Mouse (Mus musculus): ENCODE results near the gene Helq. TPM values are rescaled to one million over a fixed set of nuclear protein-coding genes. Genes with fewer than 3 reads are reported as not detected.

Gene Helq
- polyA plus RNA-seq, 1 experiment, result 51.6 TPM

DNA sequence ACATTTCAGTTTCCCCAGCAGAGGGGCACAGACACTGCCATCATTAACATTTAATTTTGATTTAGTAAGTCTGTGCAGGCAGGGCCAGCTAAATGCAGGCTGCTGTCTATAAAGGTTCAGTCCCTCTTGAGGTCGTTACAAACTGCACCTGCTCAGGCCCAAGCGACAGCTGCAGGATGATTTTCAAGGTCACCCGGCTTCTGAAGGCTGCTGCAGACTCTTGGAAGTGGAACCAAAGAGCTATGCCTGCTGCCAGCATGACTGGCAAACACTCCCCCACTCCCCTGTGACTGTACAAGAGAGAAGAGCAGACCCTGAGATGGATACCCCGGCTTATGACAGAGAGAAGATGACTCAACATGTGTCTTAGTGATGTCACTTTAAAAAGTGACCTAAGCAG lies 46.7 kb downstream of the Helq start:
- Histone ChIP-seq H3K4me3 (replicated peaks; ENCODE audit: insufficient read depth, low read depth, low read length) (no peak overlapping the region), H3K27ac (ENCODE audit: insufficient read depth, low read length) (no peak overlapping the region), H3K4me1 (ENCODE audit: control insufficient read depth, insufficient read depth, low read length) (peaks cover 10% of the 10 kb centered on the region), H3K27me3 (ENCODE audit: control insufficient read depth, insufficient read depth, low read length) (no peaks in the 10 kb centered on the region)
- 27% methylated on average over 4 of the region's 4 CpGs for WGBS
- DNase-seq, result no peak
- TF ChIP-seq CTCF (IDR thresholded peaks at IDR 0.05; ENCODE audit: borderline replicate concordance, insufficient read depth, low read depth, low read length), result no peak
- TF ChIP-seq POLR2A (IDR thresholded peaks at IDR 0.05; ENCODE audit: borderline replicate concordance, insufficient read depth, low read length), result no peak

DNA sequence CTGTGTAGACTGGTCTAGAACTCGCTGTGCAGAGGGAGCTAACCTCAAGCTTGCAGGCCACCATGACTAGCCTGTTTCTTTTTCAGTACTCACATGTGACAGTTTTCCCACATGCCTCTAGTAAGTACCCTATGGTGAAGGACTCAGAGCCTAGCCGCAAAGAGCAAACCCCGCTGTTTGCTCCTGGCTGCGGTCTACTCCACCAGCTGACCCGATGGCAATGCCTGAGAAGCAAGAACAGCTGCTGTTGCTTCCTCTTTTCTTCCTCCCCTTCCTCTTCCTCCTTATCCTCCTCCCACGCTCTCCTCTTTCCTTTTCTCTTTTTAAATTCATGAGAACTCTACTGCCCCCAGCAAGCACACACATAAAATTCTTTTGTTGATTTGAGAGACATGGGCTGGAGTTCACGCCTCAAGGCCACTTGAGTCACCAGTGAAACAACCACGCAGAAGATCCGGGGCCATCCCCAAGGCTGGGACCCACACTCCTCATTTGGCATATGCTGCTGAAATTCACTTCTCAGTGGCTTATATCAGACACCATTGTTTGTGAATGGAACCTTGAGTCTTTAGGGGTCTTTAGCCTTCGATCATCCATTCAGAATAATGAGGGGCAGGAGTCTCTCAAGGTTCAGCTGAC lies 47.7 kb downstream of the Helq start:
- Histone ChIP-seq H3K4me1 (ENCODE audit: control insufficient read depth, insufficient read depth, low read length) (peaks cover 10% of the 10 kb centered on the region), H3K27ac (ENCODE audit: insufficient read depth, low read length) (no peak overlapping the region), H3K4me3 (replicated peaks; ENCODE audit: insufficient read depth, low read depth, low read length) (no peak overlapping the region), H3K27me3 (ENCODE audit: control insufficient read depth, insufficient read depth, low read length) (no peaks in the 10 kb centered on the region)
- no peak for TF ChIP-seq POLR2A (IDR thresholded peaks at IDR 0.05; ENCODE audit: borderline replicate concordance, insufficient read depth, low read length)
- no peak for TF ChIP-seq CTCF (IDR thresholded peaks at IDR 0.05; ENCODE audit: borderline replicate concordance, insufficient read depth, low read depth, low read length)
- DNase-seq, result no peak
- 83% methylated on average over 10 of the region's 10 CpGs for WGBS

DNA sequence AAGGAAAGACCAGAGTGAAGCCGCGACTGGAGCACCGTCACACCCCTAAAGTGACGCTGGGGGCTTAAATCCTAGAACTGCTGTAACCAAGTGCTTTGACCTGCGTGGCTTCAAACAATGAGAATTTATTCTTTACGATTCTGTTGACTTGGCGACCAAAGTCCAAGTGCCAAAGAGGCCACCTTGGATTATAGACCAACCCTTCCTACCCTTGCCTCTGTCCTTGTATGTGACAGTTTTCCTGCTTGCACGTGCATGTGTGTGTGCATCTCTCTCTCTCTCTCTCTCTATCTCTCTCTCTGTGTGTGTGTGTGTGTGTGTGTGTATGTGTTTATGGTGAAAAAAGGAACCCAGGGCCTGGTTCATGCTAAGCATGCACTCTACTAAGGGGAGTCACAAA lies 59.6 kb downstream of the Helq start:
- WGBS, result 90% methylated on average over 8 of the region's 8 CpGs
- Histone ChIP-seq H3K4me1 (ENCODE audit: control insufficient read depth, insufficient read depth, low read length) (no peaks in the 10 kb centered on the region), H3K27me3 (ENCODE audit: control insufficient read depth, insufficient read depth, low read length) (no peaks in the 10 kb centered on the region), H3K4me3 (replicated peaks; ENCODE audit: insufficient read depth, low read depth, low read length) (no peak overlapping the region), H3K27ac (ENCODE audit: insufficient read depth, low read length) (no peak overlapping the region)
- TF ChIP-seq POLR2A (IDR thresholded peaks at IDR 0.05; ENCODE audit: borderline replicate concordance, insufficient read depth, low read length) (no peak), CTCF (IDR thresholded peaks at IDR 0.05; ENCODE audit: borderline replicate concordance, insufficient read depth, low read depth, low read length) (no peak)
- DNase-seq, result no peak

DNA sequence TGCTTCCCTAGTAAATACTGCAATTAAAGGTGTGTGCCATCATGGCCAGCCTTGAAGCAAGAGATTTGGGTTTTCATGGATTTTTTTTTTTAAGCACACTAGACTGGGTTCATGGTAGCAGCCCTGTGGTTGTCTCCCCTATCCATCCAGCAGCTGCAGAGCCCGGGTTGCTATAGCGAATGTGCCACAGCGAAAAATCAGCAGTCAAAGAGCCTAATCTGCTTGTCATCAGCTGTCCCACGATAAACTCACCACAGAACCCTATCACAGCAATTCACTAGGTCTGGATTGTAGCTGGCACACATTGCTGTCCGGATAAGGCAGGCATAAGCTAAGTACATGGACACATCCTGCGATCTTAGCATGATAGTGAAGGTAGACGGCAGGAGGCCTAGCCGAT lies 61.5 kb downstream of the Helq start:
- TF ChIP-seq CTCF (IDR thresholded peaks at IDR 0.05; ENCODE audit: borderline replicate concordance, insufficient read depth, low read depth, low read length) (no peak), POLR2A (IDR thresholded peaks at IDR 0.05; ENCODE audit: borderline replicate concordance, insufficient read depth, low read length) (no peak)
- Histone ChIP-seq H3K27me3 (ENCODE audit: control insufficient read depth, insufficient read depth, low read length) (no peaks in the 10 kb centered on the region), H3K4me3 (replicated peaks; ENCODE audit: insufficient read depth, low read depth, low read length) (no peak overlapping the region), H3K4me1 (ENCODE audit: control insufficient read depth, insufficient read depth, low read length) (no peaks in the 10 kb centered on the region), H3K27ac (ENCODE audit: insufficient read depth, low read length) (no peak overlapping the region)
- WGBS, result 71% methylated on average over 8 of the region's 8 CpGs
- DNase-seq, result no peak

GRCm38 (mm10) chr5:100734535-100734934 lies 63.9 kb downstream of the Helq start:
- 76% methylated on average over 4 of the region's 4 CpGs for WGBS
- Histone ChIP-seq H3K4me3 (replicated peaks; ENCODE audit: insufficient read depth, low read depth, low read length) (no peak overlapping the region), H3K27ac (ENCODE audit: insufficient read depth, low read length) (no peak overlapping the region), H3K27me3 (ENCODE audit: control insufficient read depth, insufficient read depth, low read length) (no peaks in the 10 kb centered on the region), H3K4me1 (ENCODE audit: control insufficient read depth, insufficient read depth, low read length) (no peaks in the 10 kb centered on the region)
- TF ChIP-seq POLR2A (IDR thresholded peaks at IDR 0.05; ENCODE audit: borderline replicate concordance, insufficient read depth, low read length), result no peak
- TF ChIP-seq CTCF (IDR thresholded peaks at IDR 0.05; ENCODE audit: borderline replicate concordance, insufficient read depth, low read depth, low read length), result no peak
- DNase-seq, result no peak

DNA sequence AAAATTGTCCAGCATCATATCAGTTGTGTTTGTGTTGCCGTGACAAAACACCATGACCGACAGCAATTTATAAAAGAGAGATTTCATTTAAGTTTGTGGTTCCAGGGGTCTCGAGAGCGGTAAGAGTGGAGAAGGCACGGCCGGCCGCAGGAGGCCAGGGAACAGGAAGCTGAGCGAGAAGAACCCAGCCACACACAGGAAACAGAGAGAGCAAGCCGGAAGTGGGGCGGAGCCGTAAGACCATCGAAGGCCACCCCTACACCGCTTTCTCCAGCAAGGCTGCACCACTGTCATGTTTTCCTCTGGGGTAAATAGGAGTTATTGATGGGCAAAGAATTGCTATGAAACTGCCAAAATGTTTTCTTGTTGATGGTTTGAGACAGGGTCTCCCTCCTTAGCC lies 69.6 kb downstream of the Helq start:
- Histone ChIP-seq H3K4me3 (replicated peaks; ENCODE audit: insufficient read depth, low read depth, low read length) (no peak overlapping the region), H3K27ac (ENCODE audit: insufficient read depth, low read length) (no peak overlapping the region), H3K4me1 (ENCODE audit: control insufficient read depth, insufficient read depth, low read length) (no peaks in the 10 kb centered on the region), H3K27me3 (ENCODE audit: control insufficient read depth, insufficient read depth, low read length) (no peaks in the 10 kb centered on the region)
- 88% methylated on average over 13 of the region's 13 CpGs for WGBS
- DNase-seq, result no peak
- TF ChIP-seq CTCF (IDR thresholded peaks at IDR 0.05; ENCODE audit: borderline replicate concordance, insufficient read depth, low read depth, low read length) (no peak), POLR2A (IDR thresholded peaks at IDR 0.05; ENCODE audit: borderline replicate concordance, insufficient read depth, low read length) (no peak)

- Histone ChIP-seq H3K27me3 (ENCODE audit: control insufficient read depth, insufficient read depth, low read length) (no peaks in the 10 kb centered on the region), H3K4me1 (ENCODE audit: control insufficient read depth, insufficient read depth, low read length) (no peaks in the 10 kb centered on the region), H3K27ac (ENCODE audit: insufficient read depth, low read length) (no peak overlapping the region), H3K4me3 (replicated peaks; ENCODE audit: insufficient read depth, low read depth, low read length) (no peak overlapping the region)
- no peak for DNase-seq
- 72% methylated on average over 4 of the region's 4 CpGs for WGBS
- no peak for TF ChIP-seq CTCF (IDR thresholded peaks at IDR 0.05; ENCODE audit: borderline replicate concordance, insufficient read depth, low read depth, low read length)
- no peak for TF ChIP-seq POLR2A (IDR thresholded peaks at IDR 0.05; ENCODE audit: borderline replicate concordance, insufficient read depth, low read length)
Measured at GRCm38 (mm10) chr5:100726001-100726400, 72.4 kb downstream of the Helq start.

DNA sequence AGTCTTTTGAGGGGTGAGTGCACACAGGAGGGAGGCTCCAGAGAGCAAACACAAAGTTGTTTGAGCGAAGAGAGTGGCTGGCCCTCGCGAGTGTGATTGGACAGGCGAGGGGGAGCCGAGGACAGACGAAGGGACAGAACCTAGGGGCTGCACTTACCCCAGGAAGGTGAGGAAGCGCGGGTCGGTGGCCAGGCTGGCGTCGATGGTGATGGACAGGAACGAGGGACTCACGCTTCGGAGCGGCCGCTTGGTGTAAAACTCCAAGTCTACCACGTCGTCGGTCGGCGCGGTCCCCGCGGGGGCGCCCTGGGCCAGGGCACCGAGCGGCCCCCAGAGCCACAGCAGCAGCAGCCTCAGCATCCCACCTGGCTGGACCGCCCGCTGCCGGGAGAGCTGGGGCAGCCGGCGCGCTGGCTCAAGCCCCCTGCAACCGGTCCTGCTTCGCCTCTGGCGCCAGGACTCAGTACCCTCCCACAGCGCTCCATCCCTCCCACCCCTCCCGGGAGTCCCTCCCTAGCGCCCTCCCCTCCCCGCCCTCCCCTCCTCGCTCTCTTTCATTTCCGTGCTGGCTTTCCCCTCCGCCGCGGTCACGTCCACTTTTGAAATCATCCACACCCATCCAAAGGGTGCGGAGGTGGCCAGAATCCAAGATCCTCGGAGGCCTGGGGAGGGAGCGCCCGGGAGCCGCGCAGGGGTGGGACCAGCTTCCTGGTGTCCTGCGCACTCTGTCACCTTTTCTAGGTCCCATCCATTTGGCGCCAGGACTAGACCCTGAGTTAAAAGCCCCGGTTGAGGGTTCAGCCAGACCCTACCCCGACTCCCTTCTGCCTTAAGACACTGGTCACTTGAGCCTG lies 78.9 kb downstream of the Helq start, which contains the start of gene Hpse:
Gene Hpse, minus strand, starts transcription at position 482 of the 854 bp plus-strand sequence.
- no peak within 1 kb of the TSS for H3K27ac ChIP-seq (ENCODE audit: insufficient read depth, low read length)
- TF ChIP-seq CTCF (IDR thresholded peaks at IDR 0.05; ENCODE audit: borderline replicate concordance, insufficient read depth, low read depth, low read length) (no peak), POLR2A (IDR thresholded peaks at IDR 0.05; ENCODE audit: borderline replicate concordance, insufficient read depth, low read length) (no peak)
- peak within 1 kb of the TSS; percentile 44 for H3K4me3 ChIP-seq (replicated peaks; ENCODE audit: insufficient read depth, low read depth, low read length)
- H3K4me1 ChIP-seq (ENCODE audit: control insufficient read depth, insufficient read depth, low read length), result no peaks in the 10 kb centered on the region
- peaks cover 1% of the 10 kb centered on the region; the same call in 1 of the 2 replicates for H3K27me3 ChIP-seq (ENCODE audit: control insufficient read depth, insufficient read depth, low read length)
- DNase-seq, result peak; percentile 9 to 10
- WGBS, result 1% methylated on average over 50 of the region's 56 CpGs
